Mouse (Mus musculus): ENCODE data around the gene Spns2.

Gene Spns2

DNA sequence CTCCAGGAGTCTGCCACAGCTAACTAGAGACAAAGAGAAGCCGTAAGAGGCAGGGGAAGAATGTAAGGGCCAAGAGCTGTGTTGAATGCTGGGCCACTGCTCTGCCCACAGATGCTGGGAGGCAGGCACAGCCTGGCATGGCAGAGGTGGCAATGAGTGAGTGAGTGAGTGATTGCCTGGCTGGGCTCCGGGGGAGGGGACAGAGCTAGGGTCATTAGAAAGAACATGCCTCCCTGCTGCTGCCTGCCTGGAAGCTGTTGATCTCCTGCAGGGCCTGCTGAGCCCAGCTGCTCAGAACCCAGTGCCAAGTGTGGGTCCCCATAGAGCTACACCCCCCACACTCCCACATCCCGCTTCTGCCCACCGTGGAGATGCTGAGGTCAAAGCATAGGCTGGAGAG, 7.7 kb upstream of the Spns2 start:
- DNase-seq: no peak

DNA sequence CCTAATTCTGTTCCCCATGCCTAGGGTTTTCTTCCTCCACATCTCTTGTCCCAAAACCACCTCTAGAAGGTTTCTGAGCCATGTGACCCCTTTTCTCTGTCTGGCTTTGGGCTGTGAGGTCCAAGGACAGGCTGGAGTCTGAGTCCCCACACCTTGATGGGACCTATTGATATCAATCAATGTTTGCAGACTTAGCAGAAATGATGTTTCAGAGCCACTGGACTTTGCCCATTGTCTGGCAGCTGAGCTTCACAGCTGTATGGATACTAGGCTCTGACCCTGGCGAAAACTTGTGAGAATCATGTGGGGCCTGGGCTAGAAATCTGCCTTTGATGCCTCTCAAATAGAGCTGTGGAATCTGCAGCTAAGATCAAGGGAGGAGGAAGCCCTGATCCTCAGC, 7.1 kb upstream of the Spns2 start:
- DNase-seq: no peak

DNA sequence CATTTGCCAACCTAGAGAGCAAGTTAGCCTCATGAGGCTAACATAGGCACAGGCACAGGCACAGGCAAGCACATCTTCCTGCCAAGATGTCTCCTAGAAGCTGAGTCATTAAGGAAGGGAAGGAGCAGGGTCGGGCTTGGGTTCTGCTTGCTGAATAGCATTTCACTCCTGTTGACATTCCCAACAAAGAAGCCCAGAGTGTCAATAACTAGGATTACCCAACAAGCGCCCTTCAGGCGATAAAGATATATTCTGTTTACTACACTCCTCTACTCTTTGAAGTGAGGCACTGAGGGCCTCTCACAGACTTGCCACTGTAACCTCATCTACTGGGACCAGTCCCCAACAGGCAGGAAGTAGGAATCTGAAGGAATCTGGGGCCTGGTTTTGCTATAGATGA, 6.4 kb upstream of the Spns2 start:
- no peak for DNase-seq

DNA sequence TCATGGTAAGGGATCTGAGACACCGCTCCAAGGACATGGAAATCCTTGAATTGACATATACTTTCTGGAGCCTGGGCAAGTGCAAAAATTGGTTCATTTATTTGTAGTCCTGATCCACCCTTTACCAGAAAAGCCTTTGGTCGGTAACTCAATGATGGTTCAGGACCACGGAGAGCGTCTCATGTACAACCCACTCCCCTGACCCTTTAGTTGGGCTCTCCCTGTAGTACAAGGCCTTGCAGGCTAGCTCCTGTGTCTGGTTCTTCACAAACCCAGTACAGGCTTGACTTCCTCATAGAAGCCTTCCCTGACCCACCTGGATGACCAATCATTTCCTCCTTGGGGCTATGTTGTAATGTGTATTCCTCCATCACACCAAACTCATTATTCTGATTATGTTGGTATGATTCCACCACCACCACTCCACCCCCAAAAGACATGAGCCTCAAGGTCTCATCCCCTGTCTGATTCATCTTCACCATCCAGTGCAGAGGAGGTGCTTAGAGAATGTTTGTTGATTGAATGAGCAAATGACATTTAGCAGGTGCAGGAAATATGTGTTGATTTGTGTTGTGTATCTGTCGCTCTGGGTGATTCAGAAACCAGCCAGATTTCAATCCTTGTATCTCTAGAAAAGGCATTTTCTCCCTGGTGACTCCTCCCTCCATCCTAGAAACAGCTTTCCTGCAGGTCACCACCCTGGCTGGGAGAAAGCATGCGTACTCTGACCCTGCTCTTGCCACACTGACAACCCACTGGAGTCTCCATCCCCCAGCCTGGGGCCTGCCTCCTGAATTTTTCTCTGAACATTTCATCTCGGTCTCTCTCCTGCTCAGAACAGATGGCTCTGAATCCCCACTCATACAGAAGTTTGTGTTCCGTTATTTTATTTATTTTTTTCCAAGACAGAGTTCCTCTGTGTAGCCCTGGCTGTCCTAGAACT, 4.6 kb upstream of the Spns2 start:
- DNase-seq: no peak

DNA sequence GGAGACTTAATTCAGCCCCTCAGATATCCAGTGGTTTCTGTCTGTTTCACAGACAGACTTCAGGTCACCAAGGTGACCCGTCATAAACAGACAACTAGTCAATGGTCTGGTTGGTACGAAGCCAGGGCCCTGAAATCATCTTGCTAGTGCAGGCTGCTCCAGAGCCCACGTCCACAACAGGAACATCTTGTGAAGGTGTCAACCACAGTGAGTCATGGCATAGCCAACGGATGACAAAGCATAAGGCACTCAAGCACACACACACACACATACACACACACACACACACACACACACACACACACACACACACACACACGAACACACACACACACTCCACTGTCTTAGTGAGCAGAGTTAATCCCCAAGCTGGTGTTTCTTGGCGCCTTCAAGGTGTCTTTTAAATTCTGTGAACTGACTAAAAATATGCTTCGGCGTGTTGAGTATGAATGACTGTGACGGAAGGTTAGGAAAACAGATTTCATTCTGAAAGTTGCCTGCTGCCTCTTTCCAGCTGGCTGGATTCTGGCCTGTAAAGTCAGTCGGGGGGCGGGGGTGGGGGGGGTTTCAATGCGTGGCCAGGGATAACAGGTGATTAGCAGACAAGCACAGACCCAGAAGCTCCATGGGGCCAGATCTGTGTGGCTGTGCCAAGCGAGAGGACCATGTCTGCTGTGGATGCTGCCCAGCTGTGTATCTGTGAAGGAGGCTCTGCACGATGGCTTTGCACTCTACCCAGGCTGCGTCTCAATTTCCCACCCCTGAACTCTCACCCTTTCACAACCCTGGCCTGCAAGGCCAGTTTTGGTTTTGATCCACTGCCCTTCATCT, 1.6 kb upstream of the Spns2 start:
- DNase-seq: no peak

DNA sequence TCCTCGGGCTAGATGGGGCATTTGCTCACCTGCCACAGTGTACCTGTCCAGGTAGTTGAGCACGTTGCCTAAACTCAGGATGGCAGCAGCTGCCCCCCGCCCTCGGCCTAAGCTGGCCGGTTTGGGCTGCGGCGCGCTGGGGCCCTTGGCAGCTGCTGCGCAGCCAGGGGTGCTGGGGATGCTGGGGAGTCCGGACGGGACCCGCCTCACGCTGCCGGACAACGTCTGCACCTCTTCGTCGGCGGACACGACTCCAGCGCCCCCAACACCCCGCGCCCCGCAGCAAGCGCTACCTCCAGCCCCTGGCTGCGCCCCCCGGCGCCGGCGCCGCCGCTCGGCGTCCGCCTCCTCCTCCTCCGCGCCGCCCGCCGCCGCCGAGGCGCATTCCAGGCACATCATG, 307 bp downstream of the Spns2 start:
- peak in 1 of 2 experiments; percentile 30 for DNase-seq

DNA sequence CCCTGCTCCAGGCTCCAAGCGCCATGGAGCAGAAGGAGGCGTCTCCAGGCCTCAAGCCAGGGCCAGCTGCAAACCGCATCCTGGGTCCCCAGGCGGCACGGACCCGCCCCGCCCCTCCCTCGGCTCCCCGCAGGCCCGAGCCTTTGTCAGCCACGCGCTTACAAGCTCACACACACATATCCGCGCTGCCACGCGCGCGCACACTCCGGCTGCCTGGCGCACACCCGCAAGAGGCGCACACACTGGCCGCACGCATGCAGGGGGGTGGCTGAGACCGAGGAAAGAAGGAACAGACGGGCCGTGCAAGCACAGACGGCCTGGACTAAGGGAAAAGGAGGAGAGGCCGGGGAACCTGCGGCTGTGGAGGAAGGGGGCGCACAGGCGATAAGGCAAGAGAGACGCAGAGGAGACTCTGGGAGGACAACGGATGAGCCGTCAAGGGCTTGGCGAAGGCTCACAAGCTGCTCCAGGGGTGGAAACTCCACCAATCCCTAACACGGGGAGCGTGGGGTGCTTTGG, 892 bp downstream of the Spns2 start:
- DNase-seq: peak; percentile 20 to 36

DNA sequence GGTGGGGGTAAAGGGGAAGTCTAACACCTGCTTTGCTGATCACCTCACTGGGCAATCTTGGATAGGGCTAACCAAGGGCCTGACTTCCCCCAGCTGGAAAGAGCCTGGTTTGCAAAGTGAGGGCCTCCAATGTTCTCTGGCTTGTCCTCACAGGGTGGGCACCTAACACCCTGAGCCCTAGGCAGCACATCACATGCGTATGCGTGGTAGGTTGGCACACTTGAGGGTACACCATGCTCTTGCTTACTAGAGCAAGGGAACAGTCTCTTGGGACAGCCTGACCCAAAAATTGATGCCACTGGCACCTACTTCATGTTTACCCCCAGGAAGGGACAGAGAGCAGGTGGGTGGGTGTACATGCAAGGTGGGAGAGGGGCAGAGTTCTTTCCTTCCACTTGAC, 2.0 kb downstream of the Spns2 start:
- no peak for DNase-seq

DNA sequence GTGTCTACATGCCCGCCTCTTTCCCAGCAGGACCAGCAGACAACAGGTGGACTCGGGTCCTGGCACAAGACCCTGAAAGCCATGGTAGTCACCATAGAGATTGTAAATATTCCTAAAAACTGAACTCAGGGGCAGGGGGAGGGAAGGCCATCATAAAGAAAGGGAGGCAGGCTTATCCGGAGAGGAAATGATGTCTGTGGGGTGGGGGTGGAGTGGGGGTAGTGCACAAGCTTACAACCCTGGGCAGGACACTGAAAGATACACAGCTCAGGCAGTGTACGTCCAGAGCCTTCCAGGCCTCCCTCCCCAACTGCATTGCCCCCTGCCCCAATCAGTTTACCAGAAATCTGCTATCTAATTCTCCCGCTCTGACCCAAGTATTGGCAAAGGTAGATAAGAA, 2.5 kb downstream of the Spns2 start:
- DNase-seq: no peak

DNA sequence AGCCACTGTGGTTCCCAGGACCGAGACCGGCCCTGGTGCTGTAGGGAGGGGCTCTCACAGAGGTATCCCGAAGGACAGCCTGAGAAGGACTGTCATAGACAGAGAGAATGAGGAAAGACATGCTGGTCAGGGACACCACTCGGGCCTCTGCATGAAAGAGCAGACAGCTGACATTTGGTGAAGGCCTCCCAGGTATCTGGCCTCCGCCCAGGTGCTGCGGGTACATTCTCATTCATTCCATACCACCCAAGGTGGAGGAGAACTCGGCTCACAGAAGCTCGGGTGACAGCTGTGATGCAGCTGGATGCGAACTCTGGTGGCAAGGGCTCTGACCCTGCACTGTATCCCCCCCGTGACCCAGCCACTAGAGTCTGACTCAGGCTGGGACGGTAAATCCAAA, 3.7 kb downstream of the Spns2 start:
- DNase-seq: no peak

DNA sequence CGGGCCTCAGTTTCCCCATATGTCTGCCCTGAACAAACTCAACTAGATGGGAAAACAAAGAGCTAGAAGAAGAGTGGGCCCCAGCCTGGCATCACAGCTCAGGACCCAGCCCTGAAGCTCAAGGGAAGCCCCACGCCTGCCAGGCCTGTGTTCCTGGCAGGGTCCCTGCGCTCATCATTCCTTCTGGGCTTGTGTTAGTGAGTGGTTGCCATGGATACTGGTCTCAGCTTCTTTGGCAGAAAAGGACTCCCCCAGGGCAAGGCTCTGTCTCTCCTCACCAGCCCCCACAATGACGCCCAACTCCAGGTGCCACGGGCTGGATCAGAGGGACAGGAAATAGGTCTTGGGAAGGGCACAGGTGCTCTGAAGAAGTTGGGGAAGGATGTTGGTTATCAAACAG, 4.5 kb downstream of the Spns2 start:
- no peak for DNase-seq

DNA sequence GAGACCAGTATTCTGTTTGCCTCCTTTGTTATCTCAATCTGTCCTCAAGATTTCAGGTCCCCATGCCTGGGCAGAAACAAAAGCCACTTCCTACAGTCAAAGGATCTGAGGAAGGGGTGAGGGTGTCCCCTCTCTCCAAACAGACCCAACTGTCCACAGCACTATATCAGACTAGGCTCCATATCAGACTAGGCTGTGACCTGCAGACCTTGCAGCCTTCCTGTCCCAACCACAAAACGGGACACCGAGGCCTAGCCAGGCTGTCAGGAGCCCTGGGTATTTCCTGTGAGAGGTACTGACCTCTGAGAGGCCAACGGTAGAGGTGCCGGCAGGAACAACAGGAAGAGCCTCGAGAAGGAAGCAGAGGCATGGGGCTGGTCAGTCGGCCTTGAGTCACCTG, 5.2 kb downstream of the Spns2 start:
- DNase-seq: no peak

DNA sequence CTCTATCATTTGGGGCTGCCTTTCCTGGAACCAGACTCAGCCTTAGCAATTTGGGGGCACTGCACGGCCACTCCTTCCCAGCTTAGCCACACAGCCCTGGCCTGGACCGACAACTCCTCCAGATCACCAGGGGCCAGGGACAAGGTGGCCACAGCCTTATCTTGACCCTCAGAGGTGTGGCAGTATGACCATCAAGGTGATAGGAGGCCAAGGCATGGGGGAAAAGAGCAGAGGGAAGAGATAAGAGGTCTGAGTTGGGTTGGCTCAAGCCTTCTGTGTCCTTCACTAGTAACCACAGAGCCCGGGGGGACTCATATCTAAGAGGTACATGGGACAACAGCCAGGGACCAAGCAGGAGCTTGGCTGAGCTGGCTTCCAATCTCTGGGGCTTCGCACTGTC, 7.8 kb downstream of the Spns2 start:
- DNase-seq: no peak

DNA sequence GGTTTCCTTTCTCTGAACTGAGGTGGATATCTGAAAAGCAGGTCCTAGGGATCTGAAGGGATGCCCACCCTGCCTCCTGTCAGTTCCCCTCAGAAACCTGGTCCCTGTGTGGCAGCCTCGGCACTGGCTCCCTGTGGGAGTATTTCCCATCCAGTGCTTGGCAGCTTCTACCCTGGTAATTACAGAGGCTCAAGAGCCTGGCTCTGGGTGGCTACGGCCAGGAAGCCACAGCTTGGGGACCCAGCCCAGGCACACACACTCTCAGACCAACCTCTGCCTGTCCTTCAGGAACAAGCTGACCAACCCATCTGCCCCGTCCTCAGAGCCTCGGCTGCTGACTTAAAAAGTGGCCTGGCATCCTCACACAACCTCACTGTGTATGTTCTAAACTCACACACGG, 8.4 kb downstream of the Spns2 start:
- DNase-seq: no peak

DNA sequence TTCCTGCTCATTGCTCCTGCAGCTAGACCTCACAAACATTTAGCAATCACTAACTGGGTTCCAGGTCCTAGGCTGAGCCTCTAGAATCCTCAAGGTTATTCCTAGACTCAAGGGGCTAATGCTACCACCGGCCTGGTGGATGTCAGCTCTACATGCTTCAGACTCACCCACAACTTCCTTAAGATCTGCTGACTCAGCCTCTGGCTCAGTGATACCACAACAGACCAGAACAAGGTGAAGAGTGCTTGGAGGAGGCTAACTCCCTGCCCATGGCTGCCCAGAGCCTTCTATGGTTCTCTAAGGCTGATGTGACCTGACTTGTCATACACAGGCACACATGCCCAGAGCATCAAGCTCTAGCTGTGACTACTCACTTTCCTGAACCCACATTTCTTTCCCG, 10.2 kb downstream of the Spns2 start:
- no peak for DNase-seq

DNA sequence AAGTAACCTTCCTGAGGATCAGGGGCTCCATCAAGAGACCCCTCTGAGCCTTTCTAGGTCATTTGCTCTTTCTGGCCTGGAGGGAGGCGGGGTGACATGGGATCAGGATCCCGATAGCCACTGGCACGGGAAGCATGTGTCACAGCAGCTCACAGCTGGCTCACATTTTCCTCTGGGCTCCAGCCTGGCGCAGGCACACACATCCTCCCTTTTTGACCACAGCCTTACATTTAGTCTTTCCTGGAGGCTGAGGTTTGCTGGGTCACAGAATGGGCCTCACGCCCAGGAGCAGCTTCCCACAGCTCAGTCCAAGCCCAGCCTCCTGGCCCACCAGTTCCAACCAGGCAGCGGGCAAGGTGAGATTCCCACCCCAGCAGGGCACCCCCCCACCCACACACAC, 11.5 kb downstream of the Spns2 start:
- DNase-seq: no peak

DNA sequence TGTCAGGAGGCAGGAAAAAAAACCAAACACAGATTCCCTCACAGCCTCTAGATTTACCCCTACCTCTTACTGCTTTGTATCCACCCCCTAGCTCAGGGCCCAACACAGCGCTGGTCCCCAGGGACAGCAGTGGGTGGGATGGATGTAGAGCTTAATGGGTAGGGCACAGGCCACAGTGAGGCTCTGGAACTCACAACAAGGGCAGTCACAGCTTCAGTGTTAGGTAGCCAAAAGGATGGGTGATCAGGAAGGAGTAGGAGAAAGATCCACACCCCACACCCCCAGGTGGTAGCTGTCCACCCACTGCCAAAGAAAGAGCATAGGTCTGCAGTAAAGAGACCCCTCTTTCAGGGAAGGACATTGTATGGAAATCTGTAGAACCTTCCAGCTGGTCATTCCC, 12.1 kb downstream of the Spns2 start:
- DNase-seq: no peak

DNA sequence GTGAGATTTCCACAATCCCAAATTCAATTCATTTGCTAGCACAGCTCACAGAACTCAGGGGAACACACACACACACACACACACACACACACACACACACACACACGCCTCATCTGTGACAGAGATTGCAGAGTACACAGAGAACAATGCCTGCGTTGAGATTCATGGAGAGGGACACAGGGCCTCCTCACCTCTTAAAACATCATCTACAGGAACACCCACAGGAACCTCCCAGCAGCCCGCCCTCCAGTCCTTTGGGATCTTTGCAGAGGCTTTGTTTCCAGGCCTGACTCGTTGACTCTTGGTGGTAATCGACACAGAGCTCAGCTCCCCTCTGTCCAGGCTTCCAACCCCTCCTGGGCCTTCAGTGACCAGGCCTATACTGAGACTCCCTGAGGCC, 12.5 kb downstream of the Spns2 start:
- no peak for DNase-seq

DNA sequence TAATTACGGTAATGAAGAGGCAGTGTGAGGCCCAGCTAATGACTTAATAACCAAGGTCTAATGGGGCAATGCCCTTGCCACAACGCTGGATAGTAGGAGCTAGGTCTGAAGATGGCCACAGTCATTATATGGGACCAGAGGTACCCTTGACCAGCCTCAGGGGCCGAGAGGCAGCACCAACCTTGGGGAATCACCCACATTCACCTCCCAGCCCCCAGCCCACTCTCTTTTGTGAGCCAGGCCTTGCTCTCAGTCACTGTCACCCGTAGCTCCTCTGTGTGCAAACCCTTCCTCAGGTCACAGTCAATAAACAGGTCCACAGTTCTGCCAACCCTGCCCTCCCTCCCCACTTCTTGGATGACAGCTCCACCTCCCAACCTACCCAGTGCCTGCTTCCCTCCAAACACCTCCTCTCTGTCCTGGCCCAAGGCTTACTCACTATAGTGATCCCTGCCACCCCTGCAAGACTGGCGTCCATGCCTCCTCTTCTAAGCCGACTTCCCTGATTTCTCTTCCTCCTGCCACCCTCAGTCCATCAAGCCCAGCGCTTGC, 13.6 kb downstream of the Spns2 start:
- DNase-seq: no peak

DNA sequence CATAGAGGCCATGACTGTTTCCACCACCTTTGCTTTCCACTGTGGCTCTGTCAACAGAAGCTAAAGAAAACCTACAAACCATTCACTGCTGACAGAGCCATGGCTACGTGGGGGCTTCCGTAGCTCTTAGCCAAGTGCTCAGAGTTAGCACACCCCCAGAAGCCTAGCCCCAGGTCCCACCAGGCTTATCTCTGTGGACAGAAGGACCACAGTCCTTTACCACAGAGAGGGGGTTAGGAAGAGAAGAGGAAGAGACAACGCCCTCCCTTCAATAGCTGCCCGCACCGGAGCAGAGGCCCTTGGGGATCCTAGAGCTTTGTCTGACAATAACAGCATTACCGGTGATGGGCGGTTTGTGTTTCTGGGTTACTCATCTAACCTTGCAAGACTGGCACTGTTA, 14.3 kb downstream of the Spns2 start:
- DNase-seq: no peak

DNA sequence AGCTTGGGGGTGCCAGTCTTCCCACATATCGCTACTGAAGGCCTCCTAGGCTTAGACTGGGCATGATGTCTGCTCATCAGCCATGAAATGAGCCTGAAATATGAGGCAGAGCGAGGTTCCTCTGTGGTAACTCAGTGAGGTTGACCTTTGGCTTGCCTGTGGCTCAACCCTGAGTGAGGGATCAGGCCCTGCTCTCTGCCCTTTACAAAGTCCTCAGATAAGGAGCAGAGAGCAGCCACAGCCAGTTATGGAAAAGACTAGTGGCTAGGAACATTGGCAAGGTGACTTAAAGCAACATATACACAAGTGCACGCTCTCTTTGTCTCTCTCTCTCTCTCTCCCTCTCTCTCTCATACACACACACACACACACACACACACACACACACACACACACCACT, 14.8 kb downstream of the Spns2 start:
- DNase-seq: no peak

DNA sequence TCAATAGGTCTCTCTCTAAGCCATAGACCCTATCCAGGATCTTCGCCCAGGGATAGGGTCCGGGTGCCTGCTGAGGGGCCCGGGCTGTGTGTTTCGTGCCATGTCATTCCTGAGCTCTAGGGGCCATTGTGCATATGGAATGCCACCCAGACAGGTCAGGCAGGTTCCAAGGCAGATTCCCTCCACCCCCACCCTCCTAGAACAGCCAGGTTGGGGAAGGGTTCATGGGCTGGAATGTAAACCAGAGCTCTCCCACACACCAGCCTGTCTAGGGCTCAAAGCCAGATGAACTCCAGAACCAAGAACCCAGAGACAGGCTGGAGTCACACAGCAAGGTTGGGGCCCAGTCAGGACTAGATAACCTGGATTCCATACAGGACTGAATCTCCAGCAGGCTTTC, 16.2 kb downstream of the Spns2 start:
- DNase-seq: no peak

DNA sequence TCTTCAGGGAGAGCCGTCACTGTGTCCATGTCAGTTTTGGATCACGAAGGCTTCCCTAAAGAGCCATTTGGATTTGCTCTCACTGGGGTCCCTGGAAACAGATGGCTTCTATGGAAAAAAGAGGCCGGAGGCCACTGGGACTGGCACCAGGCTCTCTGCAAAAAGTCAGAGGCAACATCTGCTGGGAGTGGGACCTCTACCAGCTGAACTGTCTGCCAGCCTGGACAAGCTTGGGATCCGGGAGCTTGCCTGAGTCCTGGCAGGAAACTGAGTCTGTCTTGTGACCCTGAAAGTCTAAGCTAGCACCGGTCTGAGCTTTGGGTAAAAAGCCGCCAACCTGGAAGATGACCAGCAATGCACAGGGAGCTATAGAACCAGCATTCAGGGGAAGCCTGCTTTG, 18.3 kb downstream of the Spns2 start:
- no peak for DNase-seq

DNA sequence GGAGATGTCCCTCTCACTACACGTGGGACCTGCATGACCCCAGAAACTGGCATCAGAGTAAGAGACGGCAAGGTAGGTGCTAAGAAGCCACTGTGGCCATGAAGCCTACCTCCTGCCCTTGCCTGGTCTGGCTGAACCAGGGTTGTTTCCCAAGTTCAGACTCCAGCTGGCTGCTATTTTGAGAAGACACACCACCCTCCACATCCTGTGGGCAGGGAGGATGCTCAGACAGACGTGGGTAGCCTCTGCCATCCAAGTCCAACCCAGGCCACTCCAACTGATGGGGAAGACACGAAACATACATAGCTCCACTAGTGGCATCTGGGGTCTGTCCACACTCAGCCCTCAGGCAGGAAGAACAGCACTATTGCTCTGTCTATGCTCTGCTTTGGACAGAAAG, 19.7 kb downstream of the Spns2 start:
- DNase-seq: no peak

Measured in spleen, adult 18-20 months (tissue).